Mouse (Mus musculus): Measurements from ENCODE around the gene Pex14. TPM values are rescaled to one million over a fixed set of nuclear protein-coding genes. Genes with fewer than 3 reads are reported as not detected.

The Pex14 gene
- polyA plus RNA-seq, 1 experiment: 49.4 TPM

GRCm38 (mm10) chr4:149006756-149007155 lies 92.9 kb downstream of the Pex14 start:
- Histone ChIP-seq H3K4me1 (ENCODE audit: control insufficient read depth, insufficient read depth, insufficient read length, low read length) (peaks cover 2% of the 10 kb centered on the region), H3K27ac (ENCODE audit: insufficient read depth, low read depth, low read length) (no peak overlapping the region), H3K4me3 (ENCODE audit: low read depth, low read length) (no peak overlapping the region), H3K27me3 (ENCODE audit: control insufficient read depth, insufficient read depth, low read length) (no peaks in the 10 kb centered on the region), H3K36me3 (ENCODE audit: control insufficient read depth, insufficient read depth, low read length) (no peaks in the 10 kb centered on the region)
- TF ChIP-seq CTCF (IDR thresholded peaks at IDR 0.05; ENCODE audit: extremely low read depth, insufficient read length, insufficient replicate concordance, low read depth, low read length) (no peak), POLR2A (IDR thresholded peaks at IDR 0.05; ENCODE audit: low read depth, low read length) (no peak)
- 95% methylated on average over 6 of the region's 6 CpGs for WGBS

DNA sequence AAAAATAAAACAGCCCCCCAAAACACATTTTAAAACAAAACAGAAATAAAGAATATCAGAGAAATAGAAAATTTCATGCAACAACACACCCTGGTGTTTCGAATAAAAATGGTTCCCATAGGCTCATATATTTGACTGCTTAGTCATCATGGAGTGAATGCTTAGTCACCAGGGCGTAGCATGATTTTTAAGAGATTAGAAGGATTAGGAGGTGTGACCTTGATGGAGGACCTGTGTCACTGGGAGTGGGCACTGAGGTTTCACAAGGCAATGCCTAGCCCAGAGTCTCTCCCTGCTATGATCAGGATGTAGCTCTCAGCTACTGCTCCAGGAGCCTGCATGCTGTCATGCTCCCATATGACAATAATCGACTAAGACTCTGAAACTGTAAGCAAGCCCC lies 93.6 kb downstream of the Pex14 start:
- H3K27ac ChIP-seq (ENCODE audit: insufficient read depth, low read depth, low read length): no peak overlapping the region
- no peaks in the 10 kb centered on the region for H3K27me3 ChIP-seq (ENCODE audit: control insufficient read depth, insufficient read depth, low read length)
- H3K4me1 ChIP-seq (ENCODE audit: control insufficient read depth, insufficient read depth, insufficient read length, low read length): peaks cover 2% of the 10 kb centered on the region
- no peaks in the 10 kb centered on the region for H3K36me3 ChIP-seq (ENCODE audit: control insufficient read depth, insufficient read depth, low read length)
- TF ChIP-seq CTCF (IDR thresholded peaks at IDR 0.05; ENCODE audit: extremely low read depth, insufficient read length, insufficient replicate concordance, low read depth, low read length): no peak
- no peak for TF ChIP-seq POLR2A (IDR thresholded peaks at IDR 0.05; ENCODE audit: low read depth, low read length)
- no peak overlapping the region for H3K4me3 ChIP-seq (ENCODE audit: low read depth, low read length)
- 94% methylated on average over 3 of the region's 3 CpGs for WGBS

- Histone ChIP-seq H3K27ac (ENCODE audit: insufficient read depth, low read depth, low read length) (no peak overlapping the region), H3K4me3 (ENCODE audit: low read depth, low read length) (no peak overlapping the region), H3K27me3 (ENCODE audit: control insufficient read depth, insufficient read depth, low read length) (no peaks in the 10 kb centered on the region), H3K4me1 (ENCODE audit: control insufficient read depth, insufficient read depth, insufficient read length, low read length) (peaks cover 2% of the 10 kb centered on the region), H3K36me3 (ENCODE audit: control insufficient read depth, insufficient read depth, low read length) (peaks cover 2% of the 10 kb centered on the region; the same call in 1 of the 2 replicates)
- WGBS: 36% methylated on average over 11 of the region's 11 CpGs
- TF ChIP-seq POLR2A (IDR thresholded peaks at IDR 0.05; ENCODE audit: low read depth, low read length): no peak
- no peak for TF ChIP-seq CTCF (IDR thresholded peaks at IDR 0.05; ENCODE audit: extremely low read depth, insufficient read length, insufficient replicate concordance, low read depth, low read length)
Observed at GRCm38 (mm10) chr4:149002441-149003093, 97.1 kb downstream of the Pex14 start.

DNA sequence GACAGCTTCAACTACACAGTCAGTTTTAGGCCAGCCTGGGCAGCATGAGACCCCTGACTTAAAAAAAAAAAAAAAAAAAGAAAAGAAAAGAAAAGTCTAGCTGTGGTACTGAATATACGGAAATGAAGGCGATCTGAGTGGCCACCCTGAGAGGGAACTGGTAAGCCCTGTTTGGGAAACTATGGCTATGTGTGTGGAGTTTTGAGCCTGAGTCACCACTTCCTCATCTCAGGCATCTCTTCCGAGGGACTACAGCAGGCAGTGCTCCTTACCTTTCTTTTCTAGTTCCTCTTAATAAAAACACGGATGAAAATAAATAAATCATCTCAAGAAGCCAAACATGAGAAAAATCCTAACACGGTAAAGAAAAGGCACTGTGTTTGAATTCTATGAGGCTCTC lies 98.2 kb downstream of the Pex14 start:
- TF ChIP-seq POLR2A (IDR thresholded peaks at IDR 0.05; ENCODE audit: low read depth, low read length) (no peak), CTCF (IDR thresholded peaks at IDR 0.05; ENCODE audit: extremely low read depth, insufficient read length, insufficient replicate concordance, low read depth, low read length) (no peak)
- WGBS: 78% methylated on average over 5 of the region's 5 CpGs
- H3K4me3 ChIP-seq (ENCODE audit: low read depth, low read length): no peak overlapping the region
- no peak overlapping the region for H3K27ac ChIP-seq (ENCODE audit: insufficient read depth, low read depth, low read length)
- H3K4me1 ChIP-seq (ENCODE audit: control insufficient read depth, insufficient read depth, insufficient read length, low read length): peaks cover 2% of the 10 kb centered on the region
- peaks cover 2% of the 10 kb centered on the region; the same call in 1 of the 2 replicates for H3K36me3 ChIP-seq (ENCODE audit: control insufficient read depth, insufficient read depth, low read length)
- H3K27me3 ChIP-seq (ENCODE audit: control insufficient read depth, insufficient read depth, low read length): no peaks in the 10 kb centered on the region

- Histone ChIP-seq H3K4me1 (ENCODE audit: control insufficient read depth, insufficient read depth, insufficient read length, low read length) (peaks cover 2% of the 10 kb centered on the region), H3K27ac (ENCODE audit: insufficient read depth, low read depth, low read length) (no peak overlapping the region), H3K4me3 (ENCODE audit: low read depth, low read length) (no peak overlapping the region), H3K36me3 (ENCODE audit: control insufficient read depth, insufficient read depth, low read length) (peaks cover 2% of the 10 kb centered on the region; the same call in 1 of the 2 replicates), H3K27me3 (ENCODE audit: control insufficient read depth, insufficient read depth, low read length) (no peaks in the 10 kb centered on the region)
- TF ChIP-seq POLR2A (IDR thresholded peaks at IDR 0.05; ENCODE audit: low read depth, low read length) (no peak), CTCF (IDR thresholded peaks at IDR 0.05; ENCODE audit: extremely low read depth, insufficient read length, insufficient replicate concordance, low read depth, low read length) (no peak)
- 96% methylated on average over 6 of the region's 6 CpGs for WGBS
Observed at GRCm38 (mm10) chr4:149000746-149001145, 98.9 kb downstream of the Pex14 start.

- WGBS: 53% methylated on average over 5 of the region's 5 CpGs
- no peak for TF ChIP-seq POLR2A (IDR thresholded peaks at IDR 0.05; ENCODE audit: low read depth, low read length)
- TF ChIP-seq CTCF (IDR thresholded peaks at IDR 0.05; ENCODE audit: extremely low read depth, insufficient read length, insufficient replicate concordance, low read depth, low read length): no peak
Observed at GRCm38 (mm10) chr4:148993948-148994347, 105.7 kb downstream of the Pex14 start.

GRCm38 (mm10) chr4:148990038-148990437 lies 109.6 kb downstream of the Pex14 start:
- 67% methylated on average over 2 of the region's 2 CpGs for WGBS
- peaks cover 2% of the 10 kb centered on the region; the same call in 1 of the 2 replicates for H3K36me3 ChIP-seq (ENCODE audit: control insufficient read depth, insufficient read depth, low read length)
- H3K4me1 ChIP-seq (ENCODE audit: control insufficient read depth, insufficient read depth, insufficient read length, low read length): no peaks in the 10 kb centered on the region
- no peak for TF ChIP-seq POLR2A (IDR thresholded peaks at IDR 0.05; ENCODE audit: low read depth, low read length)
- TF ChIP-seq CTCF (IDR thresholded peaks at IDR 0.05; ENCODE audit: extremely low read depth, insufficient read length, insufficient replicate concordance, low read depth, low read length): no peak
- H3K27me3 ChIP-seq (ENCODE audit: control insufficient read depth, insufficient read depth, low read length): no peaks in the 10 kb centered on the region
- H3K27ac ChIP-seq (ENCODE audit: insufficient read depth, low read depth, low read length): no peak overlapping the region
- no peak overlapping the region for H3K4me3 ChIP-seq (ENCODE audit: low read depth, low read length)

More at GRCm38 (mm10) chr4:148993948-148994347, 105.7 kb downstream of the Pex14 start:
- Histone ChIP-seq H3K27me3 (ENCODE audit: control insufficient read depth, insufficient read depth, low read length) (no peaks in the 10 kb centered on the region), H3K36me3 (ENCODE audit: control insufficient read depth, insufficient read depth, low read length) (peaks cover 2% of the 10 kb centered on the region; the same call in 1 of the 2 replicates), H3K4me3 (ENCODE audit: low read depth, low read length) (no peak overlapping the region), H3K4me1 (ENCODE audit: control insufficient read depth, insufficient read depth, insufficient read length, low read length) (no peaks in the 10 kb centered on the region), H3K27ac (ENCODE audit: insufficient read depth, low read depth, low read length) (no peak overlapping the region)
